Mouse (Mus musculus) left cerebral cortex, adult 6 months (tissue): ENCODE results near the gene Cops2. TPM values are rescaled to one million over a fixed set of nuclear protein-coding genes. Genes with fewer than 3 reads are reported as not detected.

ENCODE experiments used
- long read RNA-seq, 2 experiments: library from polyadenylated mRNA; unstranded; transcript quantifications; one replicate each; pipeline ENCODE4 v2.0.0; 2019 to 2020
- polyA plus RNA-seq: library from polyadenylated mRNA; unstranded; fragments of <200 nt; fragmentation: Nextera tagmentation; gene quantifications from 2 replicates; pipeline ENCODE4 v1.2.3, GENCODE M21; 2021

Cops2 gene
- 45.7 and 60.8 TPM in 2 replicates for polyA plus RNA-seq
- long read RNA-seq, experiment 1, transcript Cops2-201 (13 exons, 2,073 nt), result major isoform, 234 of 429 reads
- long read RNA-seq, experiment 1, transcript Cops2-203 (13 exons, 3,392 nt), result minor isoform, 147 of 429 reads
- long read RNA-seq, experiment 1, partial matches to known transcripts, result 28 of 429 reads
- long read RNA-seq, experiment 1, other reads (novel, unspliced or antisense), result 20 of 429 reads
- long read RNA-seq, experiment 2, transcript Cops2-201 (13 exons, 2,073 nt), result major isoform, 54 of 115 reads
- long read RNA-seq, experiment 2, transcript Cops2-203 (13 exons, 3,392 nt), result minor isoform, 29 of 115 reads
- long read RNA-seq, experiment 2, partial matches to known transcripts, result 19 of 115 reads
- long read RNA-seq, experiment 2, other reads (novel, unspliced or antisense), result 13 of 115 reads

DNA sequence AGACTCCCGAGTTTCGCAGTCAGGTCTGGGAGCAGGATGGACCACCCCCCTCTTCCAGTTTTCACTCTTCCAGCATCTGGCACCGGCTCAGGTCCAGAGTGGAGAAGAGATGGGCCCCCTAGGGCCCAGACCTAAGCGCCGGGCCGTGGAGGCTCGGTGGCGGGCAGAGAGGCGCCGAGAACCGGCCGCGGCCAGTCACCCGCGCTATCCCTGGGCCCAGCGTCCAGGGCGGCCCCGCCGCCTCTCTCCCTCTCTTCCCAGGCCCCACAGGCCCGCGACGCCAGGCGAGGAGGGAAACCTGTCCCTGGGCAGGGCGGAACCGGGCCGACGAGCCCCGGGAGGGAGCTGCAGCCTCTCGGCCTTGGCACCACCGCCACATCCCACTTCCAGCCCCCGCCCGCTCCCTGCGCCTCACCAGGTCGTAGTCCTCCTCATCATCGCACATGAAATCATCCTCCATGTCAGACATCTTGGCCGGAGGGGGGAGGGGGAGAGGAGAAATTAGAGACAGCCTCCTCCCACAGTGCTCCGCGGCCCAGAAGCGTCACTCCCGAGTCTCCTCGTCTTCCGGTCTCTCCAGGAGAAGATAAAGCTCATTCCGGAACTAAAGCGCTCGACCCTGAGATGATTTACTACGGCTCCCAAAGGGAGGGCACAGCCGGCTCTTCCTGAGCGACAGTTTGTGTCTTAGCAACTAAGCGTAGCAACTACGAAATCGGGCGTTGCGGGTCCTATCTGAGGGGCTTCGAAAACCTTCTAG is at the start of gene Cops2, which contains the start of gene Galk2:
Gene Cops2 (minus strand): TSS at position 619 of the 760 bp plus-strand sequence.
Gene Galk2 (plus strand): TSS at position 589 of the 760 bp plus-strand sequence.

DNA sequence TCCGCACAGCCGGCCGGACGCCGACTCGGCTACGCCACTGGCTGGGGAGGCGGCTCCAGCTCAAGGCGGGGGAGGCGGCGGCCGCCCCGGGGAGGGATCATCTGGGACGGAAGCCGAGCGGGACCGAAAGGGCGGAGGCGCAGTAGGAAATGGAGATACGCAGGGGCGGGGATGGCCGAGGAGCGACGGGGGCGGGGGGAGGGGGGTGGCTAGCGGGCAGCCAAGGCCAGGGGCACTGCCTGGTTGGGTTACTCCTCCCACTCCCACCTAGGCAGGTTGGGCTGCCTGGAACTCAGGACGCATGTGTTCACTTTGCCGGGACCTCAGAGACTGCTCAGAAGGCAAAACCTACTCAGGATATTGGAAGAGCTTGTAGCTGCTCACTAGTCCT is 76.2 kb downstream of the Cops2 start, which contains the start of gene Secisbp2l:
Gene Secisbp2l (minus strand): TSS at position 152 of the 391 bp plus-strand sequence.

Other genes starting within 250 kb of the Cops2 start
- gene Cep152, start 234.0 kb downstream of the Cops2 start, polyA plus RNA-seq, result 0.30 and 0.36 TPM in 2 replicates
- 42.1 and 85.7 TPM in 2 replicates for gene Eid1, start 186.0 kb downstream of the Cops2 start, polyA plus RNA-seq
- gene Shc4, start 135.0 kb downstream of the Cops2 start, polyA plus RNA-seq, result 1.5 and 2.1 TPM in 2 replicates
- 17.7 and 21.5 TPM in 2 replicates for gene Secisbp2l, start 76.3 kb downstream of the Cops2 start, polyA plus RNA-seq
- gene Galk2, start within 50 bp of the Cops2 start, polyA plus RNA-seq, result 20.9 and 26.3 TPM in 2 replicates
- 0.10 and 0.26 TPM in 2 replicates for gene Fgf7, start 175.5 kb upstream of the Cops2 start, polyA plus RNA-seq